Mouse (Mus musculus): ENCODE results near the gene Cnih2.

The Cnih2 gene

GRCm38 (mm10) chr19:5050047-5050905 is 48.0 kb downstream of the Cnih2 start, which contains the start of gene Rin1:
Gene Rin1 (plus strand): TSS chr19:5050481.
- Histone ChIP-seq H3K9me3 (ENCODE audit: low read length) (no peaks in the 10 kb centered on the region), H3K4me3 (replicated peaks; ENCODE audit: low read length) (peak within 1 kb of the TSS; percentile 77), H3K36me3 (ENCODE audit: insufficient read depth, low read length) (peaks cover 65% of the 10 kb centered on the region), H3K27me3 (ENCODE audit: insufficient read depth, low read length) (peaks cover 32% of the 10 kb centered on the region), H3K4me1 (replicated peaks; ENCODE audit: low read depth, low read length) (peaks cover 80% of the 10 kb centered on the region)
- TF ChIP-seq POU5F1 (IDR thresholded peaks at IDR 0.05; ENCODE audit: borderline replicate concordance, low read length) (no peak), CTCF (conservative IDR thresholded peaks at IDR 0.05; ENCODE audit: low read length) (peak; percentile 6; the same call in 1 of the 2 replicates)

GRCm38 (mm10) chr19:5049325-5049724 is 49.0 kb downstream of the Cnih2 start:
- H3K27me3 ChIP-seq (ENCODE audit: insufficient read depth, low read length): peaks cover 29% of the 10 kb centered on the region
- TF ChIP-seq POU5F1 (IDR thresholded peaks at IDR 0.05; ENCODE audit: borderline replicate concordance, low read length): no peak
- no peak for TF ChIP-seq CTCF (conservative IDR thresholded peaks at IDR 0.05; ENCODE audit: low read length)
- TF ChIP-seq NANOG (IDR thresholded peaks at IDR 0.05; ENCODE audit: borderline replicate concordance, low read length): no peak
- 0 out of 2 replicates have a peak overlapping the region, but pooled peaks have one; percentile 10 for H3K4me3 ChIP-seq (replicated peaks; ENCODE audit: low read length)
- H3K36me3 ChIP-seq (ENCODE audit: insufficient read depth, low read length): peaks cover 61% of the 10 kb centered on the region
- peaks cover 86% of the 10 kb centered on the region for H3K4me1 ChIP-seq (replicated peaks; ENCODE audit: low read depth, low read length)
- H3K9me3 ChIP-seq (ENCODE audit: low read length): no peaks in the 10 kb centered on the region

GRCm38 (mm10) chr19:5048138-5049056 is 49.9 kb downstream of the Cnih2 start:
- no peaks in the 10 kb centered on the region for H3K9me3 ChIP-seq (ENCODE audit: low read length)
- H3K27me3 ChIP-seq (ENCODE audit: insufficient read depth, low read length): peaks cover 28% of the 10 kb centered on the region
- peaks cover 63% of the 10 kb centered on the region for H3K36me3 ChIP-seq (ENCODE audit: insufficient read depth, low read length)
- peaks cover 87% of the 10 kb centered on the region for H3K4me1 ChIP-seq (replicated peaks; ENCODE audit: low read depth, low read length)
- no peak overlapping the region for H3K4me3 ChIP-seq (replicated peaks; ENCODE audit: low read length)
- TF ChIP-seq POU5F1 (IDR thresholded peaks at IDR 0.05; ENCODE audit: borderline replicate concordance, low read length) (no peak), CTCF (conservative IDR thresholded peaks at IDR 0.05; ENCODE audit: low read length) (no peak), NANOG (IDR thresholded peaks at IDR 0.05; ENCODE audit: borderline replicate concordance, low read length) (no peak)

- H3K4me3 ChIP-seq (replicated peaks; ENCODE audit: low read length): 0 out of 2 replicates have a peak overlapping the region, but pooled peaks have one; percentile 7
- H3K9me3 ChIP-seq (ENCODE audit: low read length): no peaks in the 10 kb centered on the region
- peaks cover 83% of the 10 kb centered on the region for H3K4me1 ChIP-seq (replicated peaks; ENCODE audit: low read depth, low read length)
- peaks cover 70% of the 10 kb centered on the region for H3K36me3 ChIP-seq (ENCODE audit: insufficient read depth, low read length)
- TF ChIP-seq NANOG (IDR thresholded peaks at IDR 0.05; ENCODE audit: borderline replicate concordance, low read length) (no peak), POU5F1 (IDR thresholded peaks at IDR 0.05; ENCODE audit: borderline replicate concordance, low read length) (no peak), CTCF (conservative IDR thresholded peaks at IDR 0.05; ENCODE audit: low read length) (no peak)
- H3K27me3 ChIP-seq (ENCODE audit: insufficient read depth, low read length): no peaks in the 10 kb centered on the region
These were observed 52.8 kb downstream of the Cnih2 start for GRCm38 (mm10) chr19:5045531-5045930.

Measured in E14TG2a.4 (cell line).